ENCODE assay signal across 17 mouse cellular contexts in the genomic region with DNA sequence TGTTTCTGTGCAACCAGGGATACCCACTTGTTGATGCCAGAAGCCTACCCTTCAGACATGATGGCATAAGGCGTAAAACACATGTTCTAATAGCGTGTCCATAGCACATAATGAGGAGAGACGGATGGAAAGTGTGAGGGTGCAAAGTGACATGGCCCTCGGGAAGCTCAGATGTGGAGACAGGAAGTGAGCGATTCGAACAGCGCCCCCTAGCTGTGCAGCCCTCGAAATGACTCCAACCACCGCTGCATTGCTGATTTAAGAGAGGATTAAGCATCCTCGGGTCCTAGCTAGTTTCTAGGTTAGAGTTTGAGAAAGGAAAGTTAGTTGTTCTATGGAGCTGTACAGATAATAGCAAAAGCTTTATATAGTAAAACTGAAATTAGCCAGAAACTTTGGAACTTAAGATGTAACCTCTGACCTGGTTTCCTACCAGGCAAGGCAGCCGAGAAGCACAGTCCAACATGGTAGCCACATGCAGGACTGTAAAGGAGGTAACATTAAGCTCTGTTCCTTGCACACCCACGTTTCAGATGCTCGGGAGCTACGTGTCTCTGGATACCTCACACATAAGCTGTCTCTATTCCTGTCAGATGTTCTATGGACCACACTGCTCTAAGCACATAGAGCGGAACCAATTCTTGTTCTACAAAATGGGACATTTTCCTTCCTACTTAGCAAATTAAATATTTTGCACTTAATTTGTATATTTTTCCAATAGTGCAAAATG.
DNase-seq lines count a peak whose midpoint lies in the region; ATAC-seq and TF ChIP-seq lines count a peak whose summit lies in the region.
"Had no signal": no experiment of that assay in that cellular context is flagged by ENCODE, and none has a peak within 500 bp of the region (broad histone marks: within the 10 kb centered on the region; RNA-seq: fewer than 3 reads in every experiment).

No protein-coding gene starts in this region.

- H3K36me3 ChIP-seq in forebrain, postnatal 0 days (ENCODE audit: insufficient read depth) = peaks cover 3% of the 10 kb centered on the region; the same call in 1 of the 2 replicates
- H3K36me3 ChIP-seq in forebrain, embryonic 13.5 days (ENCODE audit: poor library complexity, severe bottlenecking) = peaks cover 21% of the 10 kb centered on the region; the same call in 1 of the 2 replicates
- H3K36me3 ChIP-seq in liver, embryonic 14.5 days (replicated peaks; ENCODE audit: control insufficient read depth, insufficient read depth, low read depth) = no peaks in the 10 kb centered on the region
- H3K36me3 ChIP-seq in ES-Bruce4 (ENCODE audit: control insufficient read depth, insufficient read depth, low read length, poor library complexity, severe bottlenecking) = no peaks in the 10 kb centered on the region; the same call in 1 of the 2 replicates

- no peak overlapping the region for H3K27ac ChIP-seq in forebrain, postnatal 0 days (ENCODE audit: low read depth, low read length)
- no peak overlapping the region for H3K27ac ChIP-seq in forebrain, embryonic 13.5 days
- no peak overlapping the region for H3K27ac ChIP-seq in liver, embryonic 14.5 days
- no peak overlapping the region for H3K27ac ChIP-seq in ES-Bruce4 (ENCODE audit: insufficient read depth, low read length)
- no peak overlapping the region for H3K27ac ChIP-seq in embryonic fibroblast, embryonic 13.5 days (ENCODE audit: insufficient read depth, low read length)

- H3K4me1 ChIP-seq in forebrain, postnatal 0 days (ENCODE audit: insufficient read depth) = no peaks in the 10 kb centered on the region
- H3K4me1 ChIP-seq in forebrain, embryonic 13.5 days = no peaks in the 10 kb centered on the region
- no peaks in the 10 kb centered on the region for H3K4me1 ChIP-seq in liver, embryonic 14.5 days (replicated peaks; ENCODE audit: control insufficient read depth in 2 of 2, insufficient read depth in 2 of 2, low read length in 1 of 2)
- no peaks in the 10 kb centered on the region for H3K4me1 ChIP-seq in ES-Bruce4 (ENCODE audit: control insufficient read depth, insufficient read depth, low read length)
- H3K4me1 ChIP-seq in embryonic fibroblast, embryonic 13.5 days (ENCODE audit: control insufficient read depth, insufficient read depth, low read length) = no peaks in the 10 kb centered on the region

- no peak for TF ChIP-seq EP300 in liver, embryonic 14.5 days (IDR thresholded peaks at IDR 0.05; ENCODE audit: low read depth)
- no peak for TF ChIP-seq EP300 in ES-Bruce4 (IDR thresholded peaks at IDR 0.05; ENCODE audit: insufficient read depth, low read depth, low read length)

- no peak for TF ChIP-seq POLR2A in ES-Bruce4 (IDR thresholded peaks at IDR 0.05; ENCODE audit: insufficient read depth, low read length)
- no peak for TF ChIP-seq POLR2A in embryonic fibroblast, embryonic 13.5 days (IDR thresholded peaks at IDR 0.05; ENCODE audit: low read depth, low read length)

- H3K4me2 ChIP-seq in forebrain, postnatal 0 days (ENCODE audit: low read depth) = no peak overlapping the region
- no peak overlapping the region for H3K4me2 ChIP-seq in forebrain, embryonic 13.5 days
- no peak overlapping the region for H3K4me2 ChIP-seq in liver, embryonic 14.5 days (ENCODE audit: low read depth)

- H3K27me3 ChIP-seq in forebrain, postnatal 0 days (ENCODE audit: insufficient read depth, low read length) = no peaks in the 10 kb centered on the region
- no peaks in the 10 kb centered on the region for H3K27me3 ChIP-seq in forebrain, embryonic 13.5 days
- no peaks in the 10 kb centered on the region for H3K27me3 ChIP-seq in liver, embryonic 14.5 days (ENCODE audit: control insufficient read depth, insufficient read depth, low read length)
- H3K27me3 ChIP-seq in ES-Bruce4 (ENCODE audit: control insufficient read depth, insufficient read depth, low read length, poor library complexity, severe bottlenecking) = no peaks in the 10 kb centered on the region

- H3K9ac ChIP-seq in forebrain, postnatal 0 days = no peak overlapping the region
- H3K9ac ChIP-seq in forebrain, embryonic 13.5 days = no peak overlapping the region
- no peak overlapping the region for H3K9ac ChIP-seq in liver, embryonic 14.5 days (replicated peaks)
- H3K9ac ChIP-seq in ES-Bruce4 (ENCODE audit: low read depth, poor library complexity, severe bottlenecking) = no peak overlapping the region

- no peaks in the 10 kb centered on the region for H3K9me3 ChIP-seq in forebrain, postnatal 0 days (ENCODE audit: low read length)
- H3K9me3 ChIP-seq in forebrain, embryonic 13.5 days (replicated peaks) = no peaks in the 10 kb centered on the region
- no peaks in the 10 kb centered on the region for H3K9me3 ChIP-seq in liver, embryonic 14.5 days (ENCODE audit: control insufficient read depth, low read length)
- no peaks in the 10 kb centered on the region for H3K9me3 ChIP-seq in ES-Bruce4 (replicated peaks; ENCODE audit: control insufficient read depth, insufficient read depth, low read length, poor library complexity, severe bottlenecking)

- 89% methylated on average over 15 of the region's 15 CpGs for WGBS in forebrain, postnatal 0 days
- 87% methylated on average over 15 of the region's 15 CpGs for WGBS in forebrain, embryonic 13.5 days
- 64% methylated on average over 15 of the region's 15 CpGs for WGBS in liver, embryonic 14.5 days (ENCODE audit: insufficient replicate concordance)

- no peak overlapping the region for H3K4me3 ChIP-seq in forebrain, postnatal 0 days (ENCODE audit: low read depth, low read length)
- H3K4me3 ChIP-seq in forebrain, embryonic 13.5 days = no peak overlapping the region
- H3K4me3 ChIP-seq in liver, embryonic 14.5 days (ENCODE audit: insufficient read depth in 1 of 2, low read depth in 2 of 2, low read length in 2 of 2) = no peak overlapping the region
- no peak overlapping the region for H3K4me3 ChIP-seq in ES-Bruce4 (ENCODE audit: low read depth, low read length)
- no peak overlapping the region for H3K4me3 ChIP-seq in embryonic fibroblast, embryonic 13.5 days (ENCODE audit: insufficient read depth, low read length)

- no peak for ATAC-seq in forebrain, postnatal 0 days
- no peak for ATAC-seq in forebrain, embryonic 13.5 days
- no peak for ATAC-seq in liver, embryonic 14.5 days (ENCODE audit: insufficient read depth)
- ATAC-seq: forebrain, embryonic 14.5 days had no signal

- DNase-seq in forebrain, postnatal 0 days = no peak
- DNase-seq in liver, embryonic 14.5 days (ENCODE audit: low read depth in 3 of 3, low spot score in 3 of 3) = no peak
- DNase-seq in liver = no peak
- no peak for DNase-seq in kidney, adult 11 months
- no peak for DNase-seq in kidney, adult 8-10 months
- DNase-seq: adrenal gland, postnatal 25 days; B cell, adult 2 months; cerebellum, adult 18-20 months; heart, postnatal 4 days; kidney, adult 2 months; layer of hippocampus, adult 9-11 months; lung, postnatal 4 days; right cerebral cortex, postnatal 4 days had no signal

- TF ChIP-seq CTCF in forebrain, postnatal 0 days (IDR thresholded peaks at IDR 0.05; ENCODE audit: low read depth) = 0 out of 2 replicates have a peak, but pooled peaks have one; percentile 13
- peak; percentile 66 for TF ChIP-seq CTCF in liver, embryonic 14.5 days (IDR thresholded peaks at IDR 0.05; ENCODE audit: low read depth)
- peak; percentile 62 for TF ChIP-seq CTCF in ES-Bruce4 (IDR thresholded peaks at IDR 0.05; ENCODE audit: low read depth, low read length)
- 0 out of 2 replicates have a peak, but pooled peaks have one; percentile 2 for TF ChIP-seq CTCF in embryonic fibroblast, embryonic 13.5 days (IDR thresholded peaks at IDR 0.05; ENCODE audit: borderline replicate concordance, insufficient read depth, low read length)

Comparison
In these comparisons a context has a peak if more than half of its experiments do, and no peak if none do; other contexts are left out.
1. CTCF ChIP-seq: peak in every context shown above with its lines; median percentile 66 in liver, embryonic 14.5 days; 62 in ES-Bruce4; 13 in forebrain, postnatal 0 days; 2 in embryonic fibroblast, embryonic 13.5 days.